Mouse (Mus musculus) embryo, embryonic 10 days (tissue): ENCODE measurements at regions not wholly inside any gene's neighbourhood (a gene's known extent, or its start where the extent isn't known, plus 50 kb on each side); places are given as distances from the start of the nearest gene placed in this dataset.

Source experiments
- DNase-seq: peaks from one replicate; pipeline ENCODE4 v3.0.0-alpha.2; 2015; ENCODE audit warnings: low spot score

- DNase-seq = no peak
Measured at GRCm38 (mm10) chr4:9935949-9936348, 938.3 kb upstream of the 2610301B20Rik start.

DNA sequence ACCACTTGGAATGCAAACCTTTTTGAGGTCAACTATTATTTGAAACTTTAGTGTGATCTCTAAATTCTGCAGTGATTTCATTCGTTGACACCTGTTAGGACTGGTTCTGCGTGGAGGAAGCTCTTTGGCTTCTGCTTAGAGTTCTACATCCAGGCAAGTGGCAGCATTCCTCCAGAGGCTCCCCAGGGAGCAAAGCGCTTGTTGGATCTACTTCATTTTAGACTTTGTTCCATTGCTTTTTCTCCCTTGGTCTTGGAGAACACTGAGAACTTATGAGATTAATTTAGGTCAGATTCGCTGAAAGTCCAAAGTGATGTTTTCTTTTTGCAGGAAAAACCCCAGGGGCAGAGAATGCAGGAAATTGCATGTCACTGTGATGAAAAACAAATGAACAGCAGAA lies 922.9 kb upstream of the 2610301B20Rik start:
- DNase-seq = no peak

GRCm38 (mm10) chr4:9974631-9975030 lies 899.7 kb upstream of the 2610301B20Rik start:
- no peak for DNase-seq

GRCm38 (mm10) chr4:9981354-9982040 lies 892.8 kb upstream of the 2610301B20Rik start:
- DNase-seq = no peak

- no peak for DNase-seq
Measured at GRCm38 (mm10) chr4:9982786-9983525, 891.3 kb upstream of the 2610301B20Rik start.

DNA sequence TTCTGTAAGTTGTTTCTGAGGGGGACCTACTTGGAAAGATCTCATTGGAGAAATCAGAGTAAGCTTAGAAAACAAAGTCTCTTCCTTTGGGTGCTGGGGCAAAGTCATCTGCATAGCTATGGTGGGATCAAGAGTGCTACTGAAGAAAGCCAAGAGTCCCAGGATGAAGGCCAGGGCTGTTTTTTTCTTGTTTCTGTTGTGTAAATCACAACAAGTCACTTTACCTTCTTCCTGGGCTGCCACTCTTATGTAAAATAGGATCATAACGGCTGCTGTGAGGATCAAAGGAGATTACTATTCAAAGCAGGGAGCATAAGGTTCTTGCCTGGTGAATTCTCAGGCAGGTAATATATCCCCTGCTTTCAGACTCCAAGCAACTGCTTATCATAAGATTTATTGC lies 880.4 kb upstream of the 2610301B20Rik start:
- no peak for DNase-seq

GRCm38 (mm10) chr4:9994466-9994865 lies 879.8 kb upstream of the 2610301B20Rik start:
- no peak for DNase-seq

DNA sequence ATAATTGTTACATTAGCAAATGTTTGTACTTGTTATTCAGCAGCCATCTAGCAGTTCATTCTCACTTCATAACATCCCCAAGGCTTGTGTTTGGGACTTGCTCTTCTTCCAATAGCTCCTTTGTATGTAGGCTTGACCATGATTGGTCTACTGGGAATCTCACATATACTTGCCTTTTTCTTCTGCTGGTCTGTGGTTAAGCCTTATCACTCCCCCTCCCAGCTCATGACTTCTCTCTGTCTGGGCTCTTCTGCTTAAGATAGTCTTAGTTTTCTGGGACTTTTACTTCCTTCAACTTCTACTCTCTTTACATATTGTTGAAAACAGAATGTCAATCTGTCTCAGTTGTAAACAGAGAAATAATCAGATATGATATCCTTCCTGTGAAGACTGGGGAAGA lies 844.0 kb upstream of the 2610301B20Rik start:
- no peak for DNase-seq

- no peak for DNase-seq
Measured at GRCm38 (mm10) chr4:10031764-10032163, 842.5 kb upstream of the 2610301B20Rik start.

DNA sequence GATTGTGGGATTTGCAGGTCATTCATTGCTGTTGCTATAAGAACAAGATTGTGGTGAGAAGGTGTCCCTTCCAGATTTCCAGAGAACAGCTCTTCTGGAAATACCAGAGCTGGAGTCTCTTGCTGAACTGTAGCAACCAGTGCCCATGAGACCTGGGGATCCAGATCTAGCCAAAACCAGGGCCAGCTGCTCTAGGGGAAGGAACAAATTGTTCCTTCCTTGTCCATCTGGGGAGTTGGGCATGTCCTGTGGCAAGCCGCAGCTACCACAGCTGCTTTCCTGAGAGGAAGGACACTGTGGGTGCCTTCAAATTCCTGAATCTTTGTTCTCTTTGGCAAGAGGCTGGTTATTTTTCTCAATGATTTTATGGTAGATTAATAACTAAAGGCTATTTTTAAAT lies 839.0 kb upstream of the 2610301B20Rik start:
- no peak for DNase-seq

- DNase-seq = no peak
Measured at GRCm38 (mm10) chr4:10041301-10042093, 832.8 kb upstream of the 2610301B20Rik start.

GRCm38 (mm10) chr4:10048770-10049169 lies 825.5 kb upstream of the 2610301B20Rik start:
- DNase-seq = no peak

DNA sequence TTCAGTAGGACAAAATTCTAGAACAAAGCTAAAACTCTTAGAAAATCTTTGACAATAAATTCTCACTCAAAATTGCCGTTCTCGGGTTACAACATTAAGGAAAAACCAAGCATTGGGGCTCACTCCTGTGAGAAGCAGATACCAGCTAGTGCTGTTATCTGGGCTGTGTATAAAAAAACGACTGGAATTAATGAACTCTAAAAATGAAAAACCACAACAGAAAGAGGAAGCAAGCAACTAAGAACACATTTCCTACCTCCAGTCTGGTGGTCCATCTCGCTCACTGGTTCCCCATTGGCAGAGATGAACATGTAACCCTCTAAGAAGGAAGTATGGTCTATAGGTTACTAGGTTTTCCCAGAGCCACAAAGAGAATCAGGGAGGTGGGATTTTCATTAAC lies 824.9 kb upstream of the 2610301B20Rik start:
- DNase-seq = no peak

DNA sequence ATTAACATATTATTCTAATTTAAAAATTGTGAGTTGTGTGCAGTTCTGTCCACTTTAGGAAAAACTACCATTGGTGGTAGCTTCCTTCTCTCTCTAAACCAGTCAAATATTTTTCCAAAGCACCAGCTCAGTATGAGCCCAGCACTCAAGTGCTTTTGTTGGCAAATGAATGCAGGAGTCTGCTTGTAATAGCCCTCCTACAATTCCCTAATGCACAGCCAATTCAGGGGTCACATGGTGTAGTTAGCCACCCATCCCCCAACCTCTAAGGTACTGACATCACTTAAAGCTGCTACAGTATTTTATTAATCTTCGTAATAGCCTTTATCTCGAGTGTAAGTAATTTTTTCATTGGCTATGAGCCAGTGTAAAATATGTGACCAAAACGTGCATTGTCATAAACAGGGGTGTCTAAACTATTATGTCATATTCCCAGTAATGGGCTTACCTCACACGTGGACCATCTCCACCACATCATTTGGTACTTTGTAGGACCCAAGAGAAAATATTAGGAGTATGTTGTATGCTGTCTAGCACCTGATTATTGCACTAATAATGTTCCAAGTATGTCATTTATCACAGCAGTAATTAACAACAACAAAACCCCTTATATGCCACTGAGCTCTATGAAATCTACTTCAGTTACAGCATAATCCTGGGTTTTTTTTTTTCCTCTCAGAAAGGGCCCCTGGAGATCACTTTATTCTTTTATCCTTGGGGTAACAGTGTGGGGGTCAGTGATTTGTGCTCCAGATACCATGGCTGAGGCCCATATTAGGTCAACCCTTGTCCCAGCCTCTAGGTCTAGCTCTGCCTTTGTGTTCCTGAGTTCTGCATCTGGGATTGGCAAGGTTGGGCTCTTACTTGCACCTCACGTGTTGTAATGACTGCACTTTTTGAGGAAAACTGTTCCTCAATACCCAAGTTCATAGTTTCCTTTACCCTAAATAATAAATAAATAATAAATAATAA lies 822.7 kb upstream of the 2610301B20Rik start:
- DNase-seq = no peak

DNA sequence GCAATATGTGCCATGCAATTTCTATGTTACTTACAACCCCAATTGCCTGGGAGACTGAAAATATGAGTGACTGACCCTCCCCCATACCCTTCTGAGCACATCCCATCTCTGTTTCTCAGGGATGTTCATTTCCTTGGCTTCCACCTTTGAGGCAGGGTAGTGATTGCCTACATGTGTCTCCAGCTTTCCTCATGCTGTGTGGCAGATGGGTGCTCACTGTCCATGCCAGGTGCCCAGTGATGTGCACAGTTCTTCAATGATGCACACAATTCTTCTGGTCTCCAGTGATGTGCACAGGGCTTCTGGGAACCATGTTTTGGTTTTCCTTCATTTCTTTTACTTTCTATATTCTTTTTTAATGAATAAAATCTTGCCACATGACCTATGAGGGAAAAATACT lies 821.4 kb upstream of the 2610301B20Rik start:
- no peak for DNase-seq

DNA sequence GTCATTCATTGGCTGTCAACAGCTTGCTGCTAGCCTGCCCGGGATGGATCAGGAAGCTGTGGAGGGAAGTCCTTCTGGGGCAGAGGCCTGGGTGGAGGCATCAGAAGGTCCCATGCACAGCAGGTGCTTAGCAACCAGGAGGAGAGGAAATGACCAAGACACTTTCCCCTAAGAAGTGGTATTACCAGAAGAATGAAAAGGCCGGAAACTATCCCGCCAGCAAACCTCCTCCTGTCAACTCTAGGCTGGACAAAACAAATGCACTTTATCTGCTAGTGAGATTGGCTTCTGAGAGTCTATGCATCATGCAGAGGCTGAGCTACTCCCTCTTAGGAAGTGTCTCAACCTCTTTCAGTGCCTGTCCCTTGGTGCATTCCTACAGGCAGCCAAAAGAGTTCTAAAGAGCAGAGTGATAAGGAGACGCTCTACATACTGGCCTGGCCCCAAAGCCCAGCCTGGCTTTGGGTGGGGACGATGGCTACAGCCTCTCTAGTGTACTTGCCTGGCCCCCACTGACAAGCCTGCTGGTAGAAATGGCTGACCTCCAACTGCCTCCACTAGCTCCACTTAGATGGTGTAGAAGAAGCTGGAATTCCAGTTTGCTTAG lies 801.7 kb upstream of the 2610301B20Rik start:
- no peak for DNase-seq

GRCm38 (mm10) chr4:10079565-10080169 lies 794.6 kb upstream of the 2610301B20Rik start:
- no peak for DNase-seq

DNA sequence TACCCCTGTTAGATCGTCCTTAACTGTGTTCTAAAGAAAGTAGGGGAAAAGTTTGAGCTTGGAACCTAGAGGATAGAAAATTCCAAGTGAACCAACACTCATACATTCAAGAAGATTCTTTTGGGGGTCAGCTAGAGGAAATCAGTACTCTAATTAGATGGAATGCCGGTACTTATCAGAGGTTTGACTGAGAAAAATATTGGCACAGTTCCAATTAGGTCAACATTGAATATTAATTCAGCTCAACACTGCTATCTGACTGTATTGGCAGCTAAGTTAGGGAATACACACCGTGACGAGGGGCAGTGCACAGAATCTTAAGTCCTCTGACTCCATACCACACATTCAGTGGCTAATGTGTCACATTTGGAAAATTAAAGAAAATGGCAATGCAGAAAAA lies 759.5 kb upstream of the 2610301B20Rik start:
- DNase-seq = no peak

GRCm38 (mm10) chr4:10117964-10118363 lies 756.3 kb upstream of the 2610301B20Rik start:
- DNase-seq = no peak

DNA sequence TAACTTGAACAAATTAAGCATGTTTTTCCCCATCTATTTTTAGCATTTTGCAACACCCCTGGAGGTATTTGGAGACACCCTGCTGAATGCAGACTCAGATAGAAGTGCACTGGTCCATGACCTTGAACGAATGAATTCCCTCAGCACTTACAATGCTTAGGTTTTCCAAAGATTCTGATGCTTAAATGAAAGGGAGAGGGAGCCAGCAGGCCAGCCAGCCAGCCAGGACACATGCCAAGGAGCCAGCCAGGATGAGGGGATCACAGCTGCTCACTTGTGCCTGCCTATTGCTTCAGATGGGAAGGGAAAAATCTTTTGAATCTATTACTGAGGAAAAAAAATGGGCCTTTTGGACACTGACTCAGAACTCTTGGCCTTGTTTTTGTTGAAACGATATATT lies 750.0 kb upstream of the 2610301B20Rik start:
- DNase-seq = no peak
